Mouse (Mus musculus): ENCODE measurements at regions not wholly inside any gene's neighbourhood (a gene's known extent, or its start where the extent isn't known, plus 50 kb on each side); places are given as distances from the start of the nearest gene placed in this dataset.

GRCm38 (mm10) chr2:92752794-92753193, 153.3 kb downstream of the Chst1 start:
- DNase-seq (ENCODE audit: low spot score): no peak
- Histone ChIP-seq H3K9me3 (ENCODE audit: control insufficient read depth, low read length) (no peaks in the 10 kb centered on the region), H3K4me2 (replicated peaks) (no peak overlapping the region), H3K36me3 (replicated peaks; ENCODE audit: control insufficient read depth, insufficient read depth) (no peaks in the 10 kb centered on the region), H3K9ac (no peak overlapping the region), H3K27ac (no peak overlapping the region), H3K4me3 (replicated peaks; ENCODE audit: low read length) (no peak overlapping the region), H3K27me3 (ENCODE audit: control insufficient read depth, insufficient read depth, low read length) (no peaks in the 10 kb centered on the region), H3K4me1 (replicated peaks; ENCODE audit: control insufficient read depth, insufficient read depth, low read length) (no peaks in the 10 kb centered on the region)
- WGBS: 82% methylated on average over 8 of the region's 8 CpGs
- no peak for ATAC-seq (ENCODE audit: low FRiP score)

GRCm38 (mm10) chr2:92754505-92755280, 155.2 kb downstream of the Chst1 start:
- DNase-seq (ENCODE audit: low spot score) (no peak), ATAC-seq (ENCODE audit: low FRiP score) (no peak)
- no peak overlapping the region for H3K4me2 ChIP-seq (replicated peaks)
- WGBS: 69% methylated on average over 10 of the region's 10 CpGs
- no peaks in the 10 kb centered on the region for H3K27me3 ChIP-seq (ENCODE audit: control insufficient read depth, insufficient read depth, low read length)
- H3K36me3 ChIP-seq (replicated peaks; ENCODE audit: control insufficient read depth, insufficient read depth): no peaks in the 10 kb centered on the region
- no peak overlapping the region for H3K27ac ChIP-seq
- H3K4me3 ChIP-seq (replicated peaks; ENCODE audit: low read length): no peak overlapping the region
- no peaks in the 10 kb centered on the region for H3K9me3 ChIP-seq (ENCODE audit: control insufficient read depth, low read length)
- no peak overlapping the region for H3K9ac ChIP-seq
- H3K4me1 ChIP-seq (replicated peaks; ENCODE audit: control insufficient read depth, insufficient read depth, low read length): no peaks in the 10 kb centered on the region

- WGBS: 95% methylated on average over 1 of the region's 1 CpGs
- no peaks in the 10 kb centered on the region for H3K27me3 ChIP-seq (ENCODE audit: control insufficient read depth, insufficient read depth, low read length)
- no peak overlapping the region for H3K9ac ChIP-seq
- no peak overlapping the region for H3K4me3 ChIP-seq (replicated peaks; ENCODE audit: low read length)
- no peak overlapping the region for H3K4me2 ChIP-seq (replicated peaks)
- no peaks in the 10 kb centered on the region for H3K4me1 ChIP-seq (replicated peaks; ENCODE audit: control insufficient read depth, insufficient read depth, low read length)
- H3K27ac ChIP-seq: no peak overlapping the region
- ATAC-seq (ENCODE audit: low FRiP score): no peak
- no peaks in the 10 kb centered on the region for H3K9me3 ChIP-seq (ENCODE audit: control insufficient read depth, low read length)
- no peak for DNase-seq (ENCODE audit: low spot score)
- H3K36me3 ChIP-seq (replicated peaks; ENCODE audit: control insufficient read depth, insufficient read depth): no peaks in the 10 kb centered on the region
Observed at GRCm38 (mm10) chr2:92756491-92756890, 157.0 kb downstream of the Chst1 start.

- WGBS: 80% methylated on average over 3 of the region's 3 CpGs
Observed at GRCm38 (mm10) chr2:92758775-92759174, 156.1 kb upstream of the Syt13 start.

GRCm38 (mm10) chr2:92763881-92764635, 150.8 kb upstream of the Syt13 start:
- WGBS: 89% methylated on average over 1 of the region's 1 CpGs
- Histone ChIP-seq H3K4me2 (replicated peaks) (no peak overlapping the region), H3K9me3 (ENCODE audit: control insufficient read depth, low read length) (no peaks in the 10 kb centered on the region), H3K27ac (no peak overlapping the region), H3K36me3 (replicated peaks; ENCODE audit: control insufficient read depth, insufficient read depth) (no peaks in the 10 kb centered on the region), H3K9ac (no peak overlapping the region), H3K27me3 (ENCODE audit: control insufficient read depth, insufficient read depth, low read length) (no peaks in the 10 kb centered on the region), H3K4me1 (replicated peaks; ENCODE audit: control insufficient read depth, insufficient read depth, low read length) (no peaks in the 10 kb centered on the region), H3K4me3 (replicated peaks; ENCODE audit: low read length) (no peak overlapping the region)
- no peak for ATAC-seq (ENCODE audit: low FRiP score)
- no peak for DNase-seq (ENCODE audit: low spot score)

More at GRCm38 (mm10) chr2:92758775-92759174, 156.1 kb upstream of the Syt13 start:
- H3K9ac ChIP-seq: no peak overlapping the region
- no peak for DNase-seq (ENCODE audit: low spot score)
- no peaks in the 10 kb centered on the region for H3K27me3 ChIP-seq (ENCODE audit: control insufficient read depth, insufficient read depth, low read length)
- no peak overlapping the region for H3K27ac ChIP-seq
- H3K4me2 ChIP-seq (replicated peaks): no peak overlapping the region
- H3K4me3 ChIP-seq (replicated peaks; ENCODE audit: low read length): no peak overlapping the region
- H3K4me1 ChIP-seq (replicated peaks; ENCODE audit: control insufficient read depth, insufficient read depth, low read length): no peaks in the 10 kb centered on the region
- no peaks in the 10 kb centered on the region for H3K36me3 ChIP-seq (replicated peaks; ENCODE audit: control insufficient read depth, insufficient read depth)
- no peaks in the 10 kb centered on the region for H3K9me3 ChIP-seq (ENCODE audit: control insufficient read depth, low read length)
- no peak for ATAC-seq (ENCODE audit: low FRiP score)

GRCm38 (mm10) chr2:92767476-92768005, 147.4 kb upstream of the Syt13 start:
- no peaks in the 10 kb centered on the region for H3K27me3 ChIP-seq (ENCODE audit: control insufficient read depth, insufficient read depth, low read length)
- H3K4me2 ChIP-seq (replicated peaks): no peak overlapping the region
- H3K27ac ChIP-seq: no peak overlapping the region
- H3K9ac ChIP-seq: no peak overlapping the region
- no peak overlapping the region for H3K4me3 ChIP-seq (replicated peaks; ENCODE audit: low read length)
- no peaks in the 10 kb centered on the region for H3K4me1 ChIP-seq (replicated peaks; ENCODE audit: control insufficient read depth, insufficient read depth, low read length)
- DNase-seq (ENCODE audit: low spot score) (no peak), ATAC-seq (ENCODE audit: low FRiP score) (no peak)
- H3K36me3 ChIP-seq (replicated peaks; ENCODE audit: control insufficient read depth, insufficient read depth): no peaks in the 10 kb centered on the region
- 0 out of 2 replicates have a peak, but pooled peaks cover 3% of the 10 kb centered on the region for H3K9me3 ChIP-seq (ENCODE audit: control insufficient read depth, low read length)
- WGBS: 89% methylated on average over 5 of the region's 5 CpGs

GRCm38 (mm10) chr2:92768088-92768487, 146.8 kb upstream of the Syt13 start:
- no peaks in the 10 kb centered on the region for H3K36me3 ChIP-seq (replicated peaks; ENCODE audit: control insufficient read depth, insufficient read depth)
- no peak for ATAC-seq (ENCODE audit: low FRiP score)
- 64% methylated on average over 2 of the region's 2 CpGs for WGBS
- no peak overlapping the region for H3K27ac ChIP-seq
- no peak overlapping the region for H3K9ac ChIP-seq
- 0 out of 2 replicates have a peak, but pooled peaks cover 3% of the 10 kb centered on the region for H3K9me3 ChIP-seq (ENCODE audit: control insufficient read depth, low read length)
- no peaks in the 10 kb centered on the region for H3K4me1 ChIP-seq (replicated peaks; ENCODE audit: control insufficient read depth, insufficient read depth, low read length)
- no peak overlapping the region for H3K4me3 ChIP-seq (replicated peaks; ENCODE audit: low read length)
- H3K27me3 ChIP-seq (ENCODE audit: control insufficient read depth, insufficient read depth, low read length): no peaks in the 10 kb centered on the region
- no peak for DNase-seq (ENCODE audit: low spot score)
- H3K4me2 ChIP-seq (replicated peaks): no peak overlapping the region

- Histone ChIP-seq H3K4me3 (replicated peaks; ENCODE audit: low read length) (no peak overlapping the region), H3K4me2 (replicated peaks) (no peak overlapping the region), H3K36me3 (replicated peaks; ENCODE audit: control insufficient read depth, insufficient read depth) (no peaks in the 10 kb centered on the region), H3K9me3 (ENCODE audit: control insufficient read depth, low read length) (0 out of 2 replicates have a peak, but pooled peaks cover 3% of the 10 kb centered on the region), H3K9ac (no peak overlapping the region), H3K27ac (no peak overlapping the region), H3K4me1 (replicated peaks; ENCODE audit: control insufficient read depth, insufficient read depth, low read length) (no peaks in the 10 kb centered on the region), H3K27me3 (ENCODE audit: control insufficient read depth, insufficient read depth, low read length) (no peaks in the 10 kb centered on the region)
- DNase-seq (ENCODE audit: low spot score): no peak
- WGBS: 78% methylated on average over 3 of the region's 3 CpGs
- ATAC-seq (ENCODE audit: low FRiP score): no peak
Observed at GRCm38 (mm10) chr2:92769061-92769460, 145.8 kb upstream of the Syt13 start.

GRCm38 (mm10) chr2:92770098-92770497, 144.8 kb upstream of the Syt13 start:
- WGBS: 94% methylated on average over 5 of the region's 5 CpGs
- DNase-seq (ENCODE audit: low spot score): no peak
- Histone ChIP-seq H3K9ac (no peak overlapping the region), H3K4me3 (replicated peaks; ENCODE audit: low read length) (no peak overlapping the region), H3K27me3 (ENCODE audit: control insufficient read depth, insufficient read depth, low read length) (no peaks in the 10 kb centered on the region), H3K36me3 (replicated peaks; ENCODE audit: control insufficient read depth, insufficient read depth) (no peaks in the 10 kb centered on the region), H3K9me3 (ENCODE audit: control insufficient read depth, low read length) (0 out of 2 replicates have a peak, but pooled peaks cover 3% of the 10 kb centered on the region), H3K4me1 (replicated peaks; ENCODE audit: control insufficient read depth, insufficient read depth, low read length) (no peaks in the 10 kb centered on the region), H3K4me2 (replicated peaks) (no peak overlapping the region), H3K27ac (no peak overlapping the region)
- no peak for ATAC-seq (ENCODE audit: low FRiP score)

All from hindbrain, embryonic 14.5 days (tissue).